Mouse (Mus musculus) testis, adult 2 months (tissue): ENCODE results near the gene Kank1. TPM values are rescaled to one million over a fixed set of nuclear protein-coding genes. Genes with fewer than 3 reads are reported as not detected.
A peak's percentile ranks its signal among the peaks of the same experiment; 100 is the strongest.

Experiments
- H3K27ac ChIP-seq: fragments of 200-500 bp; 2 replicates; pipeline ENCODE4 v1.5.1; 2012; ENCODE audit warnings: low read depth, low read length; ENCODE audit not compliant: control insufficient read depth, insufficient read depth
- H3K27me3 ChIP-seq: fragments of 200-500 bp; 2 replicates; pipeline ENCODE4 v1.6.1; 2012; ENCODE audit warnings: mild to moderate bottlenecking, low read length, moderate library complexity; ENCODE audit not compliant: control insufficient read depth, insufficient read depth
- H3K36me3 ChIP-seq: fragments of 200-500 bp; 2 replicates; pipeline ENCODE4 v1.6.1; 2012; ENCODE audit warnings: mild to moderate bottlenecking, low read length; ENCODE audit not compliant: control insufficient read depth, insufficient read depth
- H3K4me1 ChIP-seq: fragments of 200-500 bp; 2 replicates; pipeline ENCODE4 v1.6.1; 2012; ENCODE audit warnings: low read length; ENCODE audit not compliant: control insufficient read depth, insufficient read depth
- H3K4me3 ChIP-seq: fragments of 200-500 bp; 2 replicates; pipeline ENCODE4 v1.5.1; 2012; ENCODE audit warnings: low read depth, mild to moderate bottlenecking, low read length, moderate library complexity, mixed read lengths; ENCODE audit not compliant: control insufficient read depth
- CTCF ChIP-seq: fragments of 200-500 bp; IDR thresholded peaks from 2 replicates; pipeline ENCODE4 v1.5.1; 2012; ENCODE audit warnings: low read depth, mild to moderate bottlenecking, inconsistent platforms, low read length, moderate library complexity; ENCODE audit not compliant: control insufficient read depth, insufficient read depth, insufficient replicate concordance
- POLR2A ChIP-seq: fragments of 200-500 bp; IDR thresholded peaks from 2 replicates; pipeline ENCODE4 v1.6.1; 2012; ENCODE audit warnings: low read depth, mild to moderate bottlenecking, inconsistent platforms, low read length, moderate library complexity; ENCODE audit not compliant: control insufficient read depth
- polyA plus RNA-seq: library from polyadenylated mRNA; depleted of rRNA; stranded (reverse); fragments of >200 nt; gene quantifications from 2 replicates; pipeline ENCODE4 v1.2.3, GENCODE M21; 2012

The Kank1 gene
- polyA plus RNA-seq, 1 experiment, result 11.0 TPM

DNA sequence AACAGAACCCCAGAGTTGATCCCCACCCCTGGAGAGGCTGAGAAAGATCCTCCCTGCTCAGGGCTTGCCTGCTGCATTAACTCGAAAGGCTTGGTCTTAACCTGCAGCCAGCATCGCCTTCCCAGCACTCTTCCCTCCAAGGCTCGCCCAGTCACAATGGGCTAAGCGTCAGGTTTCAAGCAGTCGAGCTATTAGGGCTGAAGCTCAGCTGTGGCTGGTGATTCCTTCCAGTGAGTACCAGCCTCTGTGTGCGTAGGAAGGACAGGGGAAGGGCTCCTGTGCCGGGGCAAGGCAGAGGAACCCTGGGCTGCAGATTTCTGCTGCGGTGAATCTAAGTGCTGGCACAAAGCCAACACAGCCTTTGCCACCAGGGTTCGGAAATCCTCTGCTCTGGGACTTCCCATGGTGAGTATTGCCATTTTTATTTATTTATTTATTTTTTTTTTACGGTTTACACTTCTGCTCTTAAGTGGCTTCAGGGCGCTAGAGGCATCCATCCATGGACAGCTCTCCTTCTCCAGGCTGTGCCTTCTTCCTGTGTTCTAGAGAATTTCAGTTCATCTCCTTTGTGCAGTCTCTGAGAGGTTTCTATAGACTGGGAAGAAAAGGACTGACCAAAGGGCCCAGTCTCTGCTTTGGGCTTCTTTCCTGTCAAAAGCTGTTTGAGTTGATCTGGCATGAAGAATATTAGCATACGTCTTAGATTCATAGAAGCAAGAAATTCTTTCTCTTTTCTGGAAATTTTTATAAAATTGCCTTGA lies 146.8 kb downstream of the Kank1 start:
- no peak overlapping the region for H3K27ac ChIP-seq
- no peaks in the 10 kb centered on the region for H3K36me3 ChIP-seq
- no peaks in the 10 kb centered on the region for H3K27me3 ChIP-seq
- TF ChIP-seq POLR2A, result no peak
- TF ChIP-seq CTCF, result no peak
- no peaks in the 10 kb centered on the region for H3K4me1 ChIP-seq
- no peak overlapping the region for H3K4me3 ChIP-seq

DNA sequence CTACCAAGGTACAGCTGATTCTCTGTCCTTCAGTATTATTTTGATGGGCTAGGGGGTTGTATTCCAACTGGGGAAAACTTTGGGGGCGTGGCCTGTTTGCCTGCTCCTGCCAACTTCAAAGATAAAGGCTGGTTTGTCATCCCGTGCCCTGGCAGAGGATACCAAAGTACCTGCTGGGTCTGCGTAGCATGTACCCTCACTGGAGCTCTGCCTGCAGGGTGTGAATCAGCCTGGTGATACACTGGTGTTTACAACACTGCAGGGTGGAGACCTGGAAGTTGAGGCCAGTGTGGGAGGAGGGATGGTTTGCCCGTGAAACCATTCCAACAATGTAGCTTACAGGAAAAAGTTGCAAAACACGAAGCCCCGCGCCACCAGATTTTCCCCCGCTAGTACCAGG lies 149.2 kb downstream of the Kank1 start:
- Histone ChIP-seq H3K36me3 (no peaks in the 10 kb centered on the region), H3K27me3 (no peaks in the 10 kb centered on the region), H3K4me1 (no peaks in the 10 kb centered on the region), H3K4me3 (no peak overlapping the region), H3K27ac (no peak overlapping the region)
- TF ChIP-seq CTCF (no peak), POLR2A (no peak)

DNA sequence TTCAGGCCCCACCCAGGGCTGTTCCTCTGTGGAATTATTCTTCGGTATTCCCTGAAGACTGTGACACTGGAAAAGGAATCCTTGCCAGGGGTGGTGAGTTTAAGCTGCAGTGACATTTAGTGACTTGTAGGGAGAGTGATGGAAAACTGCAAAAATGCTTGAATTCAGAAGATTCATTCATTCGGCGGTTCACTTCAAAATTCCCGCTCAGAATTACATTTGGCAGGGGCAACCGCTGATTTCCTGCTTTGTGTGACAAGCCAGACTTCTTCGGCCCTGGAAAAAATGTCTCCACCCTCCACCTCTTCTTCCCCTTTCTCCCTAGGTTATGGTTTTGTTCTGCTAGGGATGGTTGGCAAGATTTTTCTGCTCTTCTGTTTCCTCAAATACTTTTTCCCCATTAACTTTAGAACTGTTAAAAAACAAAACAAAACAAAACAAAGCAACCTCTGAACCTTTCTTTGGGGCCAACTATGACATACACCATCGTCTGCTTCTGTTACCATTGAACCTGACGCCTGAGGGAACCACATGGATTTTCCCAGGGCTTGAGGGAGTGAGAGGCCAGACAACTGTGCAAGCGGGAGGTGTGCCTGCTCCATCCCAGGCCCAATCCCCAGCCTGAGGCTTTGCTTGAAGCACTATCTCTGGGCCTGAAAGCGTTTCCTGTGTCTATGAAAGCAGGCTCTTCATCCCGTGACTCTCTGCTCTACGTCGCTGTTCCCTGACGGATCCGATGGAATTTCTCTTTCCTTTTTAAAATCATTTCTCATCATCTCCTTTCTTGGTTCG lies 150.1 kb downstream of the Kank1 start:
- no peaks in the 10 kb centered on the region for H3K27me3 ChIP-seq
- no peak for TF ChIP-seq CTCF
- TF ChIP-seq POLR2A, result no peak
- H3K36me3 ChIP-seq, result no peaks in the 10 kb centered on the region
- no peaks in the 10 kb centered on the region for H3K4me1 ChIP-seq
- no peak overlapping the region for H3K4me3 ChIP-seq
- H3K27ac ChIP-seq, result no peak overlapping the region

DNA sequence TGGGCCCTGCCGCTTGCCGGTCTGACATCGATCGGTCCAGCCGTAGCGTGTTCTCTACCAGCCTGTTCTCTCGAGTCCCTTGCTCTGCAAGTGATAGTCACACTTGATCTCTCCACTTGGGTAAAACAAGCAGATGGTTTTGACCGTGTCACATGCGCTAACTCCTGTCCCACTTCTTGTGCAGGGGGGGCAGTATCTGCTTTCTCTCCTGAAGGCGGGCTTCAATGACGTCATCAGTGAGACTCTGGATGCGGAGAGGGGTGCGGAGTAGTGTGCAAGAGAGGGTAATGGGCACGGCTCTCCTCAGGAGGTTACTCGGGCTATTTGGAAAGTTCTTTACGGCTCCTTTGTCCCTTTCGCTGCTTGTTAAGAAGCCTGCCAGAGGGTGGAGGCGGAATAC lies 151.1 kb downstream of the Kank1 start:
- no peaks in the 10 kb centered on the region for H3K27me3 ChIP-seq
- peak overlapping the region; percentile 60 for H3K4me3 ChIP-seq
- H3K27ac ChIP-seq, result no peak overlapping the region
- TF ChIP-seq POLR2A (no peak), CTCF (no peak)
- H3K4me1 ChIP-seq, result peaks cover 5% of the 10 kb centered on the region; the same call in 1 of the 2 replicates
- H3K36me3 ChIP-seq, result no peaks in the 10 kb centered on the region

DNA sequence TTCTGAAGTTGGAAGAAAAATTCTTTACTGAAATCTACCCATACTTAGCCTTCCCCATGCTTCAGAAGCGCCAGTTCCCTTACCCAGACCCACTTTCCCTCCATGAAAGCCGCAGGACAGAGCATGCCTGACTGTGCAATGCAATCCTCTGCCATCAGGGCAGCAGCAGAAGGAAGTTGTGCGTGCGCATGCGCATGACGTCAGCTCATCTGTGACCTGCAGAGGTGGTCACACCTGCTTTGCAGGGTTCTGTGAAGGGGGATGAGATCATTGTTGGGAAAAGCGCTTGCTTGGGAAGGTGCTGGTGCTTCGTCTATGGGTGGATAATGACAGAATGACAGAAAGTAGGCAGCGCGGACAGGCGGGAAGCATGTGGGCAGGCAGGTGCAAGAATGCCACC lies 155.4 kb downstream of the Kank1 start:
- TF ChIP-seq CTCF (no peak), POLR2A (no peak)
- Histone ChIP-seq H3K27me3 (no peaks in the 10 kb centered on the region), H3K36me3 (no peaks in the 10 kb centered on the region), H3K27ac (no peak overlapping the region), H3K4me1 (peaks cover 5% of the 10 kb centered on the region; the same call in 1 of the 2 replicates), H3K4me3 (peak overlapping the region; percentile 65; the same call in 1 of the 2 replicates)

- H3K4me3 ChIP-seq, result no peak overlapping the region
- H3K36me3 ChIP-seq, result no peaks in the 10 kb centered on the region
- H3K4me1 ChIP-seq, result peaks cover 5% of the 10 kb centered on the region; the same call in 1 of the 2 replicates
- no peak overlapping the region for H3K27ac ChIP-seq
- H3K27me3 ChIP-seq, result no peaks in the 10 kb centered on the region
- TF ChIP-seq CTCF (no peak), POLR2A (no peak)
Measured at GRCm38 (mm10) chr19:25395035-25395434, 158.3 kb downstream of the Kank1 start.

- TF ChIP-seq CTCF (no peak), POLR2A (no peak)
- peaks cover 5% of the 10 kb centered on the region; the same call in 1 of the 2 replicates for H3K4me1 ChIP-seq
Measured at GRCm38 (mm10) chr19:25396709-25397266, 160.0 kb downstream of the Kank1 start.

More at GRCm38 (mm10) chr19:25396709-25397266, 160.0 kb downstream of the Kank1 start:
- Histone ChIP-seq H3K27ac (no peak overlapping the region), H3K36me3 (no peaks in the 10 kb centered on the region), H3K27me3 (no peaks in the 10 kb centered on the region), H3K4me3 (no peak overlapping the region)
